Mouse (Mus musculus) olfactory bulb, adult 2 months (tissue): ENCODE results near the gene Vps33a.

Source experiments
- CTCF ChIP-seq: fragments of 200-500 bp; IDR thresholded peaks from 2 replicates; pipeline ENCODE4 v1.5.1; 2012; ENCODE audit warnings: low read depth, mild to moderate bottlenecking, low read length, moderate library complexity; ENCODE audit not compliant: insufficient read depth
- POLR2A ChIP-seq: fragments of 200-500 bp; IDR thresholded peaks from 2 replicates; pipeline ENCODE4 v1.6.1; 2012; ENCODE audit warnings: mild to moderate bottlenecking, low read depth, low read length, moderate library complexity; ENCODE audit not compliant: insufficient read depth

DNA sequence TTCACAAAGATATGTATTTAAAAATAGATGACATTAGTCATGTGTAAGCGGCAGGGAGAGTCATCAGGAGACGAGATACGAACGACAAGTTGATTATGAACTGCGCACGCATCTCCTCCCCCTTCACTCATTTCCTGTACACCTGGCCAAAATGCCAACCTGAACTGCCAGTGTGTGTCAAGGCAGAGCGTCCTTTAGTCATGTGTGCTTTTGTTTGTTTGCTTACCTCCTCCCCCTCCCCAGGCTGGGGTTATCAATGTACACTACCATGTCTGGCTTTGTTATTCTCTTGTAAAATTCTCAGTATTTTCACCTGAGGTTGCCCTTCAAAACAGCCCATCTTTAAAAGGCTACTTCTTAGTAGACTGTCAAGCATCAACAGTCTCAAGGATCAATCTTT lies 36.6 kb upstream of the Vps33a start:
- TF ChIP-seq POLR2A, result no peak
- TF ChIP-seq CTCF, result no peak
